Mouse (Mus musculus) kidney, adult 8-10 months (tissue): Measurements from ENCODE around the gene Utp4.
A peak's percentile ranks its signal among the peaks of the same experiment; 100 is the strongest.

Experiments
- DNase-seq, 2 experiments: peaks; one replicate each; pipeline ENCODE4 v3.0.0; 2022

Gene Utp4

DNA sequence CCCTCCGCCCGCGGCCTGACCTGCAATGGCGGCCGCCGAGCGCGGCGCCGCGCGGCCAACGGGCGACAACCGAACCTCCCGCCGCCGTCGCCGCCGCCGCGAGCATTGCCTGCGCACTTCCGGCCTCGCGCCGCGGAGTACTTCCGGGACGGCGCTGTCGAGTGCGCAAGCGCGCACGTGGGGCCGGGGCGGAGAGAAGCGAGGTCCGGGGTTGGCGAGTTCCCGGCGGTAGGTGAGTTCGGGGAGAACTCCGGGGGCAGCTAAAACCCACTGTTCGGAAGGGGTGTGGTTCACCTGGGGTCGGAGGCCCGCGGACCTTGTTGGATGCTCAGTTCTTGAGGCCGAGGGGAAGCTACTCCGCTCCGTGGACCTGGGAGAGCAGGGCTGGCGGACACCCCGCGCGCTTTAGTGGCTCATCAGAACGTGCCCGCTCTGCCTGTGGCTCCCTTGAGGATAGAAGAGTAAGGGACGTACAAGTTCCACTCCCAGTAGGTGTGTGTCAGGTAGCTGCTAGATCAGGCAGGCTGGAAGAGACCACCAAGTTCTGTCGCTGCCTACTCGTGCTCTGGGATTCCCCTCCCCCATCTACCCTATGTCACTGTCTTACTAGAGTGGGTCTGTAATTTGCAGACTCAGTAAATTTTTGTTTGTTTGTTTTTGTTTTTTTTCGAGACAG is at the start of gene Utp4:
Utp4 (plus strand) TSS at position 156 of the 676 bp plus-strand sequence.
- peak; percentile 81 to 84 for DNase-seq

DNA sequence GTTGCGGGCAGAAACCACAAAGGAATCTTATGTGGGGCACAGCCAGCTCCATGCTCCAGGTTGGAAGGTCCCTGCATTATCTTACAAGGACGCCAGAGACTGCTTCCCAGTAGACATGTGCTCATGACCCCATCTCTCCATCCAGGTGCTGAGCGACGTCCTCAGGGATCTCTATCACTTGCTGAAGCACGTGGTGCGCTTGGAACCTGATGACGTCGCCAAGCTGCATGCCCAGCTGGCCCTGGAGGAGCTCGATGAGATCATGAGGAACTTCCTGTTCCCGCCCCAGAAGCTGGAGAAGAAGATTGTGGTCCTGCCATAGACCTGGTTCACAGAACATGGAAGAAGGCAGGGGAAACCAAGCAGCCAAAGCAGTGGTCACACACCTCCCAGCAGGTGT is 43.4 kb upstream of the Utp4 start:
- no peak for DNase-seq

DNA sequence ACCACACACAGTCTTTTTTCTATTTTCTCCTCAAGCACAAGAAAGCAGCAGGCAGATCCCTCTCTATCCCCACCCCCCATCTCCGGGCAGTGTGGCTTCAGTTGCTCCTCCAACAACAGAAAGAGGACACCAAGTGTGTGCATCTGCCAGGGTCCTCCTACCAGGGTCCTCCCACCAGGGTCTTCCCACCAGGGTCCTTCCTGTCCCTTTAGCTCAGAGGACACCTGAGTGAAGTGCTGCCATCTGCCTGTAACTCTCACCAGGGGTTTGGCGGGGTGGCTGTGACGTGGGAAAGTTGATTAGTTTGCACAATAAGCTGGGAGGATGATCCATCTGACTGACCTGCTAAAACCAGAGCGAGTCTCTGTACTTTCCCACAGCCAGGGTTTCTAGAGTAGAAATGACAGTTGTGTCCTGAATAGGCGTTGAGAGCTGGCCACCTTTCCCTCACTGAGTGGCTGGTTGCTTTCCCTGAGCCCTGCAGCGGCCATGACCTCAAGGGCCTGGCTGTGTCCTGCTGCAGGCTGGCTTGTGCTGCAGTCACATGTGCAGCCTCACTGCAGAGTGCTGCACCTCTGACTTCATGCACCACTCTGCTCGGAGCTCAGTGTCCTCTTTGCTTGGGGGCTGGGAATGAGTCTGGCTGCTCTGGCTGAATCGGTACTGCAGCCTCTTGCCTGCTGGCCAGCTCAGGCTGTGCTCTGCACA is 38.7 kb upstream of the Utp4 start:
- peak in 1 of 2 experiments; percentile 22 for DNase-seq

DNA sequence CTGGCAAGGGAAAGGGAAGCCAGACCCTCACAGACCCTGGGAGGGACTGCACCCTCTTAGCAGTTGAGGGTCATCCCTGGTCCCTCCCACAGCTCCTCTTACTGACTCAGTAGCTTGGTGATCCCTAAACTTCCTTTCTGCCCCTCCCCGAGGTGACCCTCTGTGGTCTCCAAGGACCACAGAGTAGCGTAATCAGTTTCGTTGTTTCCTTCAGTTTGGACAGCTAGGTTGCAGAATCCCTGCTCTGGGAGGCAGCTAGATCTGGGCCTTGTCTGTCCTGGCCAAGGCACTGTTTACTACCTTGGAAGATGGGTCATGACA is 38.2 kb upstream of the Utp4 start:
- no peak for DNase-seq

DNA sequence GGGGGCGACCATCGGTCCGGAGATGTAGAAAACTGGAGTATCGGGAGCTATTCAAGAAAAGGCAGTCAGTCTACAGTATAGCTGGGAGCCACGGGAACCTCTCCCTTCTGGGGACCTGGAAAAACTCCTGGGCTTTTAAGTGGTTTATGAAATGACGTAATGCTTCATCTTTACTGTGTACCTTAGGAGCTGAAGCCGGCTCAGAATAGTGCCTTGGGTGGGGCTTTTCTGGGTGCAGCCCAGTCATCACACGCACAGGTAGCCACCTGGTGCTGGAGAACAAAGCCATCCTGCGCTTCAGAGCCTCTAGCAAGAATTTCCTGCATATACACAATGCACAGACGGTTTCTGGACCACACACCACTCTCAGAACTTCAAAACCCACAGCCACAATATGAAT is 30.6 kb upstream of the Utp4 start:
- no peak for DNase-seq

DNA sequence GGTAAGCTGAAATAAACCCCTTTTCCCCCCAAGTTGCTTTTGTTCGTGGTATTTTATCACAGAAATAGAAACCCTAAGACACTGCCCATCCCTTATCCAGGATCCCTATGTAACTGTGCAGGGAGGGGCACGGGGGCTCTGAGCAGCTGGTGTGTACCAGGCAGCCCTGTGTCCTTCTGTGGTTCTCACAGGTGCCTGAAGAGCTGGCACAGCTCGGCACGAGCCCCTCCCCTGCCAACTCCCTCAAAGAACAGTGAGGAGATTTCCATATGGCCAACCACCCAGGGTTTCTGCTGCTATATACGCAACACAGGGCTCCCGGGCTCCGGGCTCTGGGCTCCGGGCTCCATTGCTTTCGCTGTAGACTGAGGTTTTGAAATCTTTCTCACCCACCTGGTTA is 28.1 kb upstream of the Utp4 start:
- no peak for DNase-seq

DNA sequence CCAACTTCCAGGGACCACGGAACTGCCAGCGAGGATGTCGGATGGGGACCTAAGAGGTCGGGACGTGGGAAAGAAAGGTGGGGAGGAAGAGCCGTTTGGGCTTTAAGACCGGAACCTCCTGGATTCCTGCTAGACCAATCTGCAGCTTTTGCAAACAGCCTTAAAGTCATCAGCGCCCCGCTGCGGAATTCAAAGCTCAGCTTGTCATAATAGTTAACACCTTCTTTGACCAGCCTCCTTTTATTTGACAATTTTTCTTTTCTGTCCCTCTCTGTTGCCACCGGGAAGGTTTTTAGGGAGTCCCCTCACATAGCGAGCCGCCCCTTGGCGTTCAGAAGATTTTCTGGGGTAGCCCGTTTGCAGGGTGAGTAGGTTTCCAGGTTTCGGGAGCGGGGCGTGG is 23.4 kb upstream of the Utp4 start, which contains the start of gene Has3:
Has3 (plus strand) TSS at position 192 of the 400 bp plus-strand sequence.
- peak in 1 of 2 experiments; percentile 32 for DNase-seq

DNA sequence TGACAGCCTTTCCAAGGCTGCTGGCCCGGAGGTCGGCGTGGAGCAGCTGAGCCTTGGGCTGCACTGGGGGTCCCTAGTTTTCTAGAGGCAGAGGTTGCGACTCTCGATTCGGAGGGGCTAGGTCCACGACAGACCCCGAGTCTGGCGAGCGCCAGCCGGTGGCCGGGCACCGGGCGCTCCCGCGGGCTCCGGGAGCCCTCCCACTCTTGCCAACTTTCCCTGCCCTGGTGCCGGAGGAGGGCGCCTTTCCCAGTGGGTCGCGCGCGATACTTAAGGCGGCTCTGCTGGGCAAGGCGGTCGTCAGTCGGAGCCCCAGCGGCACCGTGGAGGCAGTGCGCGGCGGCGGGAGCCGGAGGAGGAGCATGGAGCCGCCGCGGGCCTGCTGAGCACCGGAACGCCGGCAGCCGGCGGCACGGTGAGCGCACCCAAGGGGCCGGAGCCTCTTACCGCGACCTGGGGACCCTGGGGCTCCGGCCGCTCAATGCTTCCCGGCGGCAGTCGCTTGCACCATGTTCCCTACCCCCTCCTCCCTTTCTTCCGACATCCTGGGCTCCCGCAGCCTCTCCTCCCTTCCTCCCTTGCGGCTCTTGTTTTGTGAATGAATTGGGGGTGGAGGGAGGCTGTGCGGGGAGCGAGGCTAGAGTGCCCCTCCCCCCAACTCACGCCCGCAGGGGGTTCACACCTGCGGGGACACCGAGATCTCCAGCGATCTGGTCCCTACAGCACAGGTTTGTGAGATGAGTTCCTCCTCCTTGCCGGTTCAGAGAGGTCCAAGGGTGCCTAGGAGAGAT is 22.7 kb upstream of the Utp4 start:
- DNase-seq: peak in 1 of 2 experiments; percentile 46

DNA sequence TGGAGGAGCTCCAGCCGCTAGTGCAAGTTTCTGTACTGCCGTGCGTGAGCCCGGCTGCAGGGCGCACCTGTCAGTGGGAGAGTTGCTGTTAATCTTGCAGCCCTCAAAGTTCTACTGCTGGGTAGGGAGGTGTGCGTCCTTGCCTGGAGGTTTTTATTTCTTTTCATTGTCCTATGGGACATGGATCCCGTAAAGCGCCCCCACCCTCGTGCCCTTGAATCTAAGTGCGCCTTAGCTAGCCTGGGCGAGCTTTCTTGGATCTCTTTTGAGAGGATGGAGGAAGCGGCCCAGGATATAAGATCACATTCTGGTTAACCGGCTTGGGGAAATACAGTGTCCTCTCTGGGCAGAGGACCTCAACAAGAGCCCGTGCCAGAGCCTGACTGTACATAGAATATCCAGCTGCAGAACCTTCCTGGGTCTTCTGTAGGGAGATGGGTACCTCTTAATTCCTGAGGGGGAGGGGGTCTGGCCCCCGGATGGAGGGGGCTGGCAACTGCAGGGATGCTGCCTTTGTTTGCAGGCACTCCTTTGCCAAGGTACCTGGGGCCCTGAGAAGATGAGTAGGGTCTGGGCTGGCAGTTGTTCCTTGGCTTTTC is 22.0 kb upstream of the Utp4 start:
- DNase-seq: peak in 1 of 2 experiments; percentile 30

DNA sequence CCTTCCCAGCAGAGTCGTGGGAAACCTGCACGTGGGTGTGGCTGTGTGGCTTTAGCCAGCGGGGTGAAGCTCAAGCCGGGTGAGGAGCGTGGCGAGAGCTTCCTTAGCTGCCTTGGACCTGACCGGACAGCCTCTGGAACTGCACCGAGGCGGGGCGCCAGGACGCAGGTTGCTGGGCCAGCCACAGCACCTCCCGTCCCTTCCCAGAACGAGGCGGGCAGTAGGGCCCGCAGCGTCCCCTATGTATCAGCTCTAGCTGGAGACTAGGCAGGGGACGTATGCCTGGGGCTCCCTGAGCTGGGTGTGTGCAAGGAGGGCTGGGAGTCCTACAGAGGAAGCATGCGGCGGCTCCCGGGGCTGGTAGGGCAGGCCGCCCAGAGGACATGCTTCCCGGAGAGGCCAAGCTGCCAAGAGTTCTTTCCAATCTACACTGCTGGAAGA is 21.5 kb upstream of the Utp4 start:
- peak in 1 of 2 experiments; percentile 64 for DNase-seq

DNA sequence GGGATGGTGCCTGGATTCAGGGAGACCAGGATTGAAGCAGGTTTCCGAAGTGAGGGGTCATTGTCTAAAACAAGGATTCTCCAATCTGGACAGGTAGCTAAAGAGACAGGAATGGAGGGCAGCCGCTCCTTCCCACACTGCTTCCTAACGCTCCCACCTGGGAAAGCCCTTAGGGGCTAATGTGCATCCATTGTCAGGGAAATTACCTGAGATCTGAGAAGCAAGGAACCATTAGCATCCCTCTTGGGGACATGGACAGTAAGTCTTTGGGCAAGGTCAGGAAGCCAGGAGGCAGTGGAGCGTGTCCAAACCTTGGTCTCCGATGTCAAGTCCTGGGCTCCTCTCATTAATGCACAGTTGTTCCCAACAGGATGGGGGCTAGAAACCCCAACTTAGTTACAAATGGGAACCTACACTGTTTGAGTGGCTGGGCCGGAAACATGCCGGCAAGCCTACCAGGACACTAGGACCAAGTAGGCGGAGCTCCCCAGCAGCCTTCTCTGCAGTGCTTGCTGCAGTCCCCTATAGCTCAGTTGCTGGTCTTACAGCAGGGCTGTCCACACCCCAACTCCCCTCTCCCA is 20.9 kb upstream of the Utp4 start:
- DNase-seq: peak in 1 of 2 experiments; percentile 23

DNA sequence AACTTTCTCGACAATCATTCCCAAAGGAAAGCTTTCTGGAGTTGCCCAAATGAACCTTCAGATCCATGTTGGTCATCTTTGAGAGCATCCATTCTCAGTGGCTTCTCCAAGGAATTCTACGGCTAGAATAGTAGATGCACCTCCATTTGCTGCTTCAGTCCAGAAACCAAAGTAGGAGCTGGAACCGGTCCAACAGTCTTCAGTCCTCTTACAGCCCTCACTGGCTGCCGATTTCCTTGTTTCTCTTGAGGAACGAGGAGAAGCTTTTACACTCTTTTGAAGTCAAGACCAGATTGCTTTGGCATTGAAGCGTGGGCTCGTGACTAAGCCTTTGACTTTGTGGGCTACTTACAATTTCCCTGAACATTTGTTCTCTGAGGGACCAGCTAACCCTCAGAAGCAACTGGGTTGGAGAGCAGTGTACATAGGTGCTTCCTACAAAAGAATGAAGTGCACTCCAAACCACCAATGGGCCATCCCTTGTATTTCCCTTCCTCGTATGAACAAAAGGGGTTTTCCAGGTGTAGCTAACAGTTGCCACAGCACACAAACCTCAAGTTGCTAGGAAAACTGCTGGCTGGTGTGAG is 13.2 kb upstream of the Utp4 start:
- DNase-seq: no peak

DNA sequence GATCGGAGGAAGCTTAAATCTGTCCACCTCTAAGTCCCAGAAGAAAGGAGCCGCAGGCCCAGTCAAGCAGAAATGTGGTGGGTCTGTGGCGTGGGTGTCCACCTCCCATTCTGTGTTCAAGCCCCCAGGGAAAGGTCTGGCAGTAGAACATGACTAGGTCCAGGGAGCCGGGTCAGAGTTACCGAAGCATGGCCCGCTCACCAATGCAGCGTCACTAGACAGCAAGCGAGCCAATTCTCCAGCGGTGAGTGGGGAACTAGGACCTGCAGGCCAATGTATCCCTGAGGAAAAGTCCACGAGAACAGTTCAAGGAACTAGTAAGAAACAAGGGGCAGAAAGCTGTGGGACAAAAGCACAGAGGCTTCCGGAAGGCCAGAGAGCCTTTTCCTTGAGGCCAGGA is 9.3 kb upstream of the Utp4 start:
- peak in 1 of 2 experiments; percentile 40 for DNase-seq

DNA sequence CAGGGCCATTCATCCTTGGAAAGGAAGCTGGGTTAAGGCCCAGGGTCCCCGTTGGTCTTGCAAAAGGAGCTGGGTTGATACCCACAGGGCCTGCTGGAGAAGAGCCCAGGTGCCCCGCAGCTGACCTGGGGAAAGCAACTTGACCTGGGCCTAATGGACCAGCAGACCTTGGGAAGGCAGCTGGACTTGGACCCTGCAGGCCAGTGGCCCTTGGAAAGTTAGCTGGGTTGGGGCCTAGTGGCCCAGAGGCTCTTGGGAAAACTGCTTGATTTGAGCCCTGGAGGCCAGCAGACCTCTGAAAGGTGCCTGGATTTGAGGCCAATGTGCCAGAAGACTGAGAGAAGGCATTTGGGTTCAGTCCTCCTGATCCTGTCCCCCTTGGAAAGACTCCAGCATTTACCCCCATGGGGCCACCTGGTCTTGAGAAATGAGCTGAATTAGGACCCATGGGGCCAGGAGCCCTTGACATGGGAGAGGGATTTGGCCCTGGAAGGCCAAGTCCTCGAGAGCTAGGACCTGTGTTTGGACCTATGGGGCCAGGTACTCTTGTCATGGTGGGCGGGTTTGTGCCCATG is 8.5 kb upstream of the Utp4 start:
- DNase-seq: peak; percentile 73 to 76

DNA sequence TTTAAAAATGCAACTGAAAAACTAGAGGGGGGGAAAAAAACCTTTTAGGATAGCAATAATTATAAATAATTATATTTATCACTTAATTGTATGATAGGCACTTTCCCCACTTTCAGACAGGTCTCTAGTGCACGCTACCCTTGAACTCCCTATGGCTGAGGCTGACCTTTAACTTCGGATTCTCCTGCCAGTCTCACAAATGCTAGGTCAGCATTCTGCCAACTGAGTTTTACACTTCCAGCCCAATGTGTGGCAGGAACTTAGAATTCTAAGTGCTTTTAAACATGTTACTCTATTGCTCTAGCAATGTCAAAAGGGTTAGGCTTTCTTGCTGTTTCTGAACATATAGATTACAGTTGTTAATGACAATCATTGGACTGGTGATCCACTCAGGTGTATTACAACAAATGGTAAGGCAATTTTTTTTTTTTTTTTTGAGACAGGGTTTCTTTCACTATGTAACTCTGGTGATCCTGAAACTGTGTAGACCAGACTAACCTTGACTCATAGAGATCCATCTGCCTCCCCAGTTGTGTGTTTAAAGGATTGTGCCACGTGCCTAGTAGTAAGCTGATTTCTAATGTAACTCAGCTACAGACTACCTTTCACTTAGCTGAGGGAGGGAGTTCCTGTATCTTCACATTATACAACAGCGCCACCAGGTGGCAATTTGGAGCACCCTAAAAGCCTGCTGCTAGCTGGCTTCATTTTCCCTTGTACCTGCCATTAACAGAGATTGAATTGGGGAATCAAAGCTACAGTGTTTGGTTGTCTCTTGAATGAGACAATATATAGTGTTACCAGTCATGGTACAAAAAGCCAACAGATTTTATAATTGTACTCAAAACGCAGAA is 5.9 kb upstream of the Utp4 start:
- peak; percentile 69 to 79 for DNase-seq

DNA sequence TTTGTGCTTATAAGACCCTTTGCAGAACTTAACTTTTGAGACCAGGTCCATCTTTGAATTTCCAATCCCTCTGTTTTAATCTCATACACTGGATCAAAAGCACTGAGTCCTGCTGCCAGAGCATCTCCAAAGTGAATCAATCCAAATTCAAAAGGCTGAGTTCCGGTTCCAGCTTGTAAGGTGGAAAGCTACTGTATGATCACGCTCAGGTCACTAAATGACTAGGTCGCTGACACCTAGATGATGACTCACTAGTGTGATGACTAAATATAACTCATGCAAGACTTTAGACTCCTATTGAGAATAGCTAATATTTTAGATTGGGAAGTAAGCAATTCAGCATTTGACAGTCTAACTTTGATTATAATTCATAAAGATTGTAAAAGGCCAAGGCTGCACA is 4.6 kb upstream of the Utp4 start:
- DNase-seq: no peak

DNA sequence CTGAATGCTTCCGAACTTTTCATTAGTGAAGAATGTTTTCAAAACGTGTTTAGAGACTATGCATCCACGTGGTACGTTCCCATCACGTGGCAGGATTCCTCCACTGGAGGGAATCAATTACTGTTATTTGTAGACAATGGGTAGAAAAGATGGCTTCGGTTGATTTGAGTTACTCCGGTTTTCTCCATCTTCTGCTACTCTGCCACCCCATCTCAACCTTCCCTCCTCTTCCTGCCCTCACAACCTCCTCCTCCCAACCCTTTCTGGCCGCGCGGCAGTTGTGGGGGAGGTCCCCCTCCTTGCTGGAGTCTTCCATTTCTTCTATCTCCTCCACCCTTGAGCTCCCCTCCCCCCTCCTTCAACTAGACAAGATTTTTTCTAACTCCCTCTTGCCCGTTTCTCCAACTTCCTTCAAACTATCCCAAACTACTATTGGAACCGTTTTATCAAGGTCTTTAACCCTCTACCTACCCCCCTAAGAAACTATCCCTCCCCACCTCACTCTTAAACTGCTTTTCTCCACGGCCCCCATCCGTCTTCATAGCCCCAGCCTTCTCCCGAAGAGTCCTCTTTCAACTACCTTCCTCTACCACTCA is 1.1 kb upstream of the Utp4 start:
- DNase-seq: no peak

DNA sequence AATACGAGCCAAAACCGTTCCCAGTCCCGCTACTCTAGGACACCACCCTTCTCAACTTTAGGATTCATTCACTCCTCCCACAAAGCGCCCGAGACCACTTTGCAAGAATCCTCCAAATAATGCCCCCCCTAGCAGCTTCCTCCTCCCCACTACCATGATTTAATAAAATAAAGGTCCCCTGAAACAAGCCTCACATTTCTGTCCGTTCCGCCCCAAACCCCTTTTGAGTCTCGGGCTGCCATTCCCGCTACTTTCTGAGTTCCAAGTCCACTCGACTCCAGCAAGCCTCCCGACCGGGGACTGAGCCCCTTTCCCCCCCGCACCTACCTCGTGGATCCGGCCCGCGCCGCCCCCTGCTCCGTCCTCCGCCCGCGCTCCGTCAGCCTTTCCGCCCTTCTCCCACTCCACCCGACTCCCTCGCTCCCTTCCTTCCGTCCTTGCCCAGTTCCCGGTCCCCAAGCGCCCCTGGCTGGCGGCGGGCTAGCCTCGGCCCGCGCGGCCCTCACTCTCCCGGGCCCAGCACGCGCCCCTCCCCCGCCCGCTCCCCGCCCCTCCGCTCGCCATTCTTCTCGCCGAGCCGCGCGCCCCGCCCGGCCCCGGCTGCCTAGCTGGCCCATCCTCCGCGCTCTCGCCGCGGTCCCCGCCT is 507 bp upstream of the Utp4 start:
- peak in 1 of 2 experiments; percentile 35 for DNase-seq

DNA sequence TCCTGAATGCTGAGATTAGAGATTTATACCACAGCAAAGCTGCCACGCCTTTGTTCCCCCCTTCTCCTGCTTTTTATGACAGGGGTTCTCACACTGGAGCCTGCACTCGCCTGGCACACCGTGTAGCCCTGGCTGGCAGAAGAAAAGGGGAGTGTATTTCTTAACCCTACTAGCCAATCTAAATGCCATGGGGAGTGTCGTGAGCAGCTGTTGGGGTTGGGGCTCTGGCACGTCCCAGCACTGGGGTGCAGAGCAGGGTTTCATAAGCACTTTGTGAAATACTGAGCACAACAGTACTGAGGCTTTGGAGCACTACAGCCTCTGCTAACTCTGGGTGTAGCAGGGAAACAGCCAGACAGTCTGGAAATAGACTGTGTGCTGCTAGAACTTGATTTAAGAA is 6.0 kb downstream of the Utp4 start:
- no peak for DNase-seq
